Mouse (Mus musculus) MEL-GATA-1-ER (cell line): ENCODE measurements at regions not wholly inside any gene's neighbourhood (a gene's known extent, or its start where the extent isn't known, plus 50 kb on each side); places are given as distances from the start of the nearest gene placed in this dataset.

Source experiments
- DNase-seq: peaks from one replicate; pipeline ENCODE4 v3.0.0-alpha.2; 2012; ENCODE audit warnings: low read depth; ENCODE audit errors: extremely low read depth

DNA sequence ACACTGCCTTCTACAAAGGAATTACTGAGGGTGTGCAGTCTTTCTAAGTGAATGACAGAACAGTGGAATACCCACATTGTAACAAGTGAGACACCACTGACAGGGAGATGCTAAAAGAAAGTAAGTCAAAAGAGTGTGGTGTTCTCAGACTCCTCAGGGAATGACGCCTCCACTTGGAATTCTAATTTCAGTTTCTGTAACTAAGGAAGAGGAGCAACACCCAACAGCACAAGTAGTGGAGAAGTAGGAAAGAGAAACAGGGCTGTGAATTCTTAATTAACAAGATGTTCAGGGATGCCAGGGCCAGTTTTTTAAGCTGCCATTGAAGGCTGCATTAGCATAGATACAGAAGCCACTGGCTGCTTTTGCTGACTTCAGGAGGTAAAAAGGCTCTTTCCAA is 81.4 kb downstream of the Fscb start:
- no peak for DNase-seq

DNA sequence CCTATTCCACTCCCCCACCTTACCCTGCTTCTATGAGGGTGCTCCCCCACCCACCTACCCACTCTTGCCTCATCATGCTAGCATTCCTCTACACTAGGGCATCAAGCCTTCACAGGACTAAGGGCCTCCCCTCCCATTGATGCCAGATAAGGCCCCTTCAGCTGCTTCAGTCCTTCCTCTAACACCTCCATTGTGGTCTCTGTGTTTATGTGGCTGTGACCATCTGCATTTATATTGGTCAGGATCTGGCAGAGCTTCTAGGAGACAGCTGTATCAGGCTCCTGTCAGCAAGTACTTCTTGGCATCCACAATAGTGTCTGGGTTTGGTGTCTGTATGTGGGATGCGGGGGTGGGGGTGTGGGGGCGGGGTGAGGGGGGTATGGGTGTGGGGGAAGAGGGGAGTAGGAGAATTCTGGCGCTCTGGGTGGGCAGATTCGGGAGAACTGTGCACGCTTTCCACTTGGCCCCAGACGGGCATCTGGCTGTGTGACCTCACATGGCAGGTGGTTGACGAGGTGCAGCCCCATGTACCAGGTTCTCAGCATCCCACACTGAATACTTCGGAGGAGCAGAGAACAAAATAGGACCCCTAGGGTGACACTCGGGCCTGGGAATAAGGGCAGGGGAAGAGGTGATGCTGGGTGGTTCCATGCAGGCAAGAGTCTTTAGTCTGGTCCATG is 84.6 kb downstream of the Fscb start:
- no peak for DNase-seq

DNA sequence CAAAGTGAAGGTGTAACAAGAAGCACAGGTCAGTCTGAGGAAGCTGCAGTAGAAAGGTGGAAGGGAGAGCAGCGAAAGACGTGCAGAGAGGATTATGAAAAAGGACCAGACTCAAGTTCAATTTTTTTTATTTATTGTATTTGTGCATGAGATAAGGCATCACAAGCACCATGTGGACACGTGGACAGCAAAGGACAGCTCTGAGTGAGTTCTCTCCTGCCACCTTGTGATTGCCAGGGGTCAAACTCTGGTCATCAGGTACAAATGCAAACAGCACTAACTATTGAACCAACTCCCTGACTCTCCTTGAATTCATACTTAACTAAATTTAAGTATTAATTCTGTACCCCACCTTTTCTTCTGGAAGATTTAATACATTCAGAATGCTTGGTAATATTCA is 109.5 kb downstream of the Fscb start:
- DNase-seq, result no peak

DNA sequence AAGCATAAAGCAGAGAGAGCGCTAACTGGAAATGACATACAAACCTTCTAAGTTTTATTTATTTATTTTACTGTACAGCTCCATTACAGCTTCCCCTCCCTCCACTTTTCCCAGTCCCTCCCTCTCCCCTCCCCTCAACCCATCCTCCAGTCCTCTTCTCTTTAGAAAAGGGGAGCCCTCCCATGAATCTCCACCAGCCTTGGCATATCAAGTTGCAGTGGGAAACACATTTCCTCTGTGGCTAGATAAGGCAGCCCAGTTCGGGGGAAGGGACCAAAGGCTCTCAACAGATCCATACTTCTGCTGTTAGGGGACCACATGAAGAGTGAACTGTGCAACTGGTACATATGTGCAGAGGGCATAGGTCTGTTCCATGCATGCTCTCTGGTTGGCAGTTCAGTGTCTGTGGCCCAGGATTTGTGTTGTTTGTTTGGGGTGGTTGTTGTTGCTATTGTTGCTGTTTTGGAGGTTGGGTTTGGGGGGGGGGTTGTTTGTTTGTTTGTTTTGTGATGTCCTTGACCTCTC is 112.8 kb downstream of the Fscb start:
- peak; percentile 43 for DNase-seq

DNA sequence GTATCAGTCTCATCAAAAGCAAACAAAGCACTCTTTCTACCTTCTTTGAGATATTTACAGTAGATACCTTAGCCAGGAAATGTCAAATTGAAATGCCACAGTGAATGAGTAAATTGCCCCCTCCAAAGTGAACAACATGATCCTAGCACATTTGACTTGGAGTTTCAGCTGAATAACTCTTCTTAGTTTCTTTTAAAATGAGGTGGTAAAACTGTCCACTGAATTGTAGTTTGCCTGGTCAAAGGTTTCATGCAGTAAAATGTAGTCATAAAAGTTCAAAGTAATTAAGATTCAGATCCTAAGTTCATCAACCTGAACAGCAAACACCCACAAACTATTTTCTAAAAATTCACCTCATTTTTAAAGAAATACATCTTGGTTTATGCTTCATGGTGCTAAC is 113.8 kb downstream of the Fscb start:
- DNase-seq, result no peak

DNA sequence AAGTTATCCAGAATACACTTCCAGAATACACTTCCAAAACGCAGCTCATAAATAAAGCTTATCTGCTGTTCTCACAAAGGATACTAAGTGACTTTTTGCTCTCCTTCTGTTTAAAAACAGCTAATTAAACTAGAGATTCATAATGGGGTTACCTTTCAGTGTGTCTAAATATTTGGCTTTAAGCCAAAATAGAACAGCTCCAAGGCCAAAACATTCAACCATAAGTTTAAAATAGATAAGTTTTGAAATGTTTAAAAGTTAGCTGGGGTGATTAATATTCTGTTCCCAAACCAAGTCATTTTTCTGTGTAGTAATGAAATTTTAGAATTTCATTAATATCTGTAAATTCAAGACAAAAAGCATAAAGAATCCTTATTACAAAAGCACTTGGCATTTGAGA is 130.7 kb downstream of the Fscb start:
- DNase-seq, result no peak

DNA sequence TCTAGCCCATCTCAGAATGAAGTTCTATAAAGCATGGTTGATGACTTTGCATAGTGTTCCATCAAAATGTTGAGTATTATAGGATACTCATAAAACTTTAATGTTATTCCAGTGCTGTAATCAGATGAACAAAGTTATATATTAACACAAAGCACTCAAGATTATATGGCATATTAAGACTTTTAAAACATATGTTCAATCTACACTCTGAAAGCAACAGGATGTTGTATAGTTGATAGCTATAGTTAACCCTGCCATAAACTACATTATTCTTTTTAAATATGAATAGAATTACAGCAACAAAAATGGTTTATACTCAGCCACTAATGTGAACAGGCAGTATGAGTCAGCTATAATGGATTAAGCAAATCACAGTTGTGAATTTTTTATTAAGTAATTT is 139.3 kb downstream of the Fscb start:
- DNase-seq, result no peak
